Mouse (Mus musculus) c-Kit-positive CD71-negative TER-119-negative erythroid progenitor cells, embryonic 14.5 days (primary cell): ENCODE results near the gene Egln2.

Experiments
- DNase-seq: peaks from one replicate; pipeline ENCODE4 v3.0.0-alpha.2; 2013; ENCODE audit warnings: low read depth

Egln2 gene

GRCm38 (mm10) chr7:27166614-27167474, at the start of gene Egln2:
Egln2 (minus strand) TSS chr7:27166802.
- peak; percentile 88 for DNase-seq

GRCm38 (mm10) chr7:27212626-27213025, 46.0 kb upstream of the Egln2 start:
- DNase-seq = no peak

- no peak for DNase-seq
These were observed 37.3 kb upstream of the Egln2 start for GRCm38 (mm10) chr7:27203730-27204449.

GRCm38 (mm10) chr7:27198779-27199178, 32.2 kb upstream of the Egln2 start:
- DNase-seq = no peak

- no peak for DNase-seq
These were observed 31.8 kb upstream of the Egln2 start for GRCm38 (mm10) chr7:27198355-27198754.

- no peak for DNase-seq
These were observed 31.0 kb upstream of the Egln2 start for GRCm38 (mm10) chr7:27197634-27198033.

GRCm38 (mm10) chr7:27197136-27197535, 30.5 kb upstream of the Egln2 start:
- no peak for DNase-seq

- DNase-seq = peak; percentile 97
These were observed 29.3 kb upstream of the Egln2 start, which contains the start of the genes BC024978 and Snrpa for GRCm38 (mm10) chr7:27195681-27196611. BC024978 (plus strand) TSS chr7:27195781. Snrpa (minus strand) TSS chr7:27196271.

GRCm38 (mm10) chr7:27193731-27194130, 27.1 kb upstream of the Egln2 start:
- no peak for DNase-seq

- DNase-seq = no peak
These were observed 25.8 kb upstream of the Egln2 start for GRCm38 (mm10) chr7:27192434-27192833.

- DNase-seq = no peak
These were observed 22.8 kb upstream of the Egln2 start for GRCm38 (mm10) chr7:27189271-27189931.

GRCm38 (mm10) chr7:27185986-27186385, 19.4 kb upstream of the Egln2 start:
- no peak for DNase-seq

- peak; percentile 46 for DNase-seq
These were observed 18.4 kb upstream of the Egln2 start for GRCm38 (mm10) chr7:27184964-27185363.

GRCm38 (mm10) chr7:27182498-27182897, 15.9 kb upstream of the Egln2 start:
- no peak for DNase-seq

GRCm38 (mm10) chr7:27180837-27181695, 14.5 kb upstream of the Egln2 start, which contains the start of the genes Gm21983 and Mia:
Gm21983 (minus strand) TSS chr7:27181086.
Mia (minus strand) TSS chr7:27181157.
- no peak for DNase-seq

- DNase-seq = no peak
These were observed 13.4 kb upstream of the Egln2 start for GRCm38 (mm10) chr7:27180036-27180435.

- no peak for DNase-seq
These were observed 12.8 kb upstream of the Egln2 start for GRCm38 (mm10) chr7:27179217-27179918.

GRCm38 (mm10) chr7:27178324-27179216, 12.0 kb upstream of the Egln2 start, which contains the start of gene Rab4b:
Rab4b (minus strand) TSS chr7:27178896.
- DNase-seq = peak; percentile 99
